Mouse (Mus musculus) G1E (cell line): ENCODE results near the gene Dennd6b.

Experiments
- CTCF ChIP-seq: IDR thresholded peaks from 2 replicates; pipeline ENCODE4 v1.5.1; 2012; ENCODE audit warnings: low read depth, low read length, inconsistent platforms, mixed read lengths
- GATA1 ChIP-seq: IDR thresholded peaks from 2 replicates; pipeline ENCODE4 v1.6.1; 2012; ENCODE audit warnings: borderline replicate concordance, low read length, inconsistent platforms, mixed read lengths
- TAL1 ChIP-seq: conservative IDR thresholded peaks from 2 replicates; pipeline ENCODE4 v1.6.1; 2012; ENCODE audit warnings: low read depth, low read length, inconsistent platforms, mixed read lengths

DNA sequence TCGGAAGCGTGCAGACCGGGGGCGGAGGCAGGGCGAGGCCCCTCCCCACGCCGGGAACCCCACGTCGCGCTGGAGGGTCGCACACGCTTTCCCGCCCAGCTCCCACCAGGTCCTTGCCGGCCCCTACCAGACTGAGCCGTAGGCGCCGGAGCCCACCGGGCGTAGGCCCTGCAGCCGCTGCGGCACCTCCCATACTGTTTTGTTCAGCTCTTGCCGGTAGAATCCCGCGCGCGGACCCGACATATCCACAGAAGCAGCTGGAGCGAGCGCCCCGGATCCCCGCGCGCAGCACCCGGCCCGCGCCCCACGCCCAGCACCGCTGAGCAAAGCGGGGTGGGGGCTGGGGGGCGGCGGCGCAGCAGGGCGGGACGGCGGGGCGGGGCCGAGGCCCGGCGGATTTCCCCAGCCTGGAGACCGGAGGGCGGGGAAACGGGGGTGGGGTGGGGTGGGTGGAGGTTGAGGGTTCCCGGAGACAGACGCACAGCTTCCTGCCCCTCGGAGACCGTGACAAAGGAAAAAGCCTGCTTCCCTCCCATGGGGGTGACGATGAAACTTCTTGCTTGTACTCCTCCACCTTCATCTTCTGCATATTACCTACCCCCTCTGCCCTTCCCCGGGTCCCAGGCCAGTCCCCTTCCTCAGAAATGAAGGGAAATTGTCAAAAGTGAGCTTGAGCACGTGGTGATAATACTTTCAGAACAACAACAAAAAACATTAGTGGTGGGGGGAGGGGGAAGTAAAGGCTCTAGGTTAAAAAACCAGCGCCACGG lies 46.8 kb downstream of the Dennd6b start, which contains the start of gene Mapk11:
- TF ChIP-seq TAL1 = no peak
- TF ChIP-seq CTCF = no peak
- no peak for TF ChIP-seq GATA1
